Mouse (Mus musculus): ENCODE data around the gene 4932414N04Rik.

- no peak for TF ChIP-seq GATA1 (IDR thresholded peaks at IDR 0.05; ENCODE audit: borderline replicate concordance, low read length)
- no peak for TF ChIP-seq FLI1 (IDR thresholded peaks at IDR 0.05; ENCODE audit: low read length)
Observed at GRCm38 (mm10) chr2:68797106-68797505, 140.8 kb downstream of the 4932414N04Rik start.

Data from megakaryocyte, embryonic 14.5 days (primary cell).